Mouse (Mus musculus) urinary bladder, adult 18-20 months (tissue): ENCODE data around the gene Hoxa3.

ENCODE experiments used
- DNase-seq, 2 experiments: peaks; one replicate each; pipeline ENCODE4 v3.0.0; 2022; ENCODE audit warnings: low spot score in 2 of 2, mixed read lengths in 2 of 2

Hoxa3 gene

GRCm38 (mm10) chr6:52232984-52233545 is 19.9 kb upstream of the Hoxa3 start:
- peak in 1 of 2 experiments; percentile 52 for DNase-seq

- DNase-seq = peak in 1 of 2 experiments; percentile 57
Measured at GRCm38 (mm10) chr6:52232568-52232965, 19.4 kb upstream of the Hoxa3 start.

DNA sequence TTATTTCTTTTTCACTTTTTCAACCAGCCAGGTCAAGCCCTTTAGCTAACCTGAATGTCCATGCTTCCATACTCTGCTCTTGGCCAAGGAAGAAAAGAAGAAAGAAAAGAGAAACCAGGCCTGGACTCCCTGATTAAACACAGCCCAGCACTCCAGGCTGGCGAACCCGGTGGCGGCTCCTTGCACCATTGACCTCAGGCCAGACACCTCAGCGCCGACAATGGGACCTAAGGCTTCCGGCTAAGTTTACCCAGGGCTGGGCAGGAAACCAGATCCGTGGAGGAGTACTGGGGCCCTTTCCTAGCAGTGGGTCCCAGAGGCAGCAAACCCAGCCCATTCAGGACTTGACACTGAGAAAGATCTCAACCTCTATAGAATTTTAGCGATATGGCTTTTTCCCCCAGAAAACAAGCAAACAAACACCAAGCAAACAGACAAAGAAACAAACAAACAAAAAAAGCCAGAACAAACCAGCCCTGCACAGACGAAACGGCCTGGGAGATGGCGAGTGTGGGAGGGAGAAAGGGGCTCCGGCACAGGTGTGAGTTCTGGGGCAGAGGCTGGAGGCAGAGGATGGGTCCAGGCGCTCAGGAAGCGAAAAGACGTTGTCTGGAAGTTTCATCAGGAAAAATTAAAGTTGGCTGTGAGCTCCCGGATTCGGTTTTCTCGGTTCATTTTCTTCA is 18.9 kb upstream of the Hoxa3 start:
- DNase-seq = peak in 1 of 2 experiments; percentile 50

- DNase-seq = no peak
Measured at GRCm38 (mm10) chr6:52230516-52231165, 17.5 kb upstream of the Hoxa3 start, which contains the start of gene Hoxa9. Hoxa9 (minus strand) TSS chr6:52231089.

- DNase-seq = peak in 1 of 2 experiments; percentile 76
Measured at GRCm38 (mm10) chr6:52229558-52230416, 16.7 kb upstream of the Hoxa3 start.

DNA sequence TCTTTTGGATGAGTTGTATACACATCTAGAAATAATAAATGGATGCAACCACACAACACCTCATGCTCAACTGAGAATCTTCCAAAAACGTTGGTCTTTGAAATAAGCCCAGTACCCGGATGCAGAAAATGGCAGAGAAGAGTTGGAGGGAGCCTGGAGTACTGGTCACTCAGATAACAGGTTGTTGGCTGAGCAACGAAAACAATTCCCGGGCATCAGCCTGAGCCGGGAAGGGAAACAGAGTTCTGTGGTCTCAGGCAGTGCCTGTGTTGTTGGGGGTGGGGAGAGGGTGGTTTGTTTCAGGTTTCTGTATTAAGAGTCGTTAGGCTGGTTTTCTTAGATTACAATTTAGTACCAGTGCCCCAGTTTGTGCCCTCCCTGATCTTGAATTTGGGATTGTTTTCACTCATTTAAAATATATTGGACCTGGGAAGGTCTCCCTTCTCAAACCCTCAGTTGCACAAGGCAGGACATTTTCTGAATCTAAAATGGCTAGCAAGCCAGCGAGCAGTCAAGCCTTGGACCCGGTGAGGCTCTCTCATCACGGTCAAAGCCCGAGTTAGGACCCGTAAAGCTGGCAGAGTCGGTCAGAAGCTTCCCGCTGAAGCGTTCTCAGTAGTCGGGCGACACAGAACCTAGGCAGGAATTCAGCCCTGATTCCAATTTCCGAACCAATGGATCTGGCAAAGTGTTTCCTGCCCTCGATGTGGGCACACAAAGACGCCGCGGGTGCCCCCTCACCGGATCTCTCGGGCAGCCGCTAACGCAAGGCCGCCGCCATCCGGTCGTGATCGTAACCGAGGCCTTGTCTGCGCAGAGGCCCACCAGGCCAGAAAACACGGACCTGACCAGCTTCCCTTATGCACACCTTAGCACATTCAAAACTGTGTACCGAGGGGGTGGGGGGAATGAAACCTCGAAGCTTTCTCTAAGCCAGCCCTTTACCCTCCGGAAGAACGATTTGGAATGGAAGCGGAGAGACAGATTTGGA is 15.6 kb upstream of the Hoxa3 start:
- peak in 1 of 2 experiments; percentile 65 for DNase-seq

- DNase-seq = no peak
Measured at GRCm38 (mm10) chr6:52227470-52228222, 14.5 kb upstream of the Hoxa3 start.

GRCm38 (mm10) chr6:52226569-52227257 is 13.6 kb upstream of the Hoxa3 start:
- peak in 1 of 2 experiments; percentile 51 for DNase-seq

- DNase-seq = peak; percentile 84 to 88
Measured at GRCm38 (mm10) chr6:52225612-52226568, 12.8 kb upstream of the Hoxa3 start.

DNA sequence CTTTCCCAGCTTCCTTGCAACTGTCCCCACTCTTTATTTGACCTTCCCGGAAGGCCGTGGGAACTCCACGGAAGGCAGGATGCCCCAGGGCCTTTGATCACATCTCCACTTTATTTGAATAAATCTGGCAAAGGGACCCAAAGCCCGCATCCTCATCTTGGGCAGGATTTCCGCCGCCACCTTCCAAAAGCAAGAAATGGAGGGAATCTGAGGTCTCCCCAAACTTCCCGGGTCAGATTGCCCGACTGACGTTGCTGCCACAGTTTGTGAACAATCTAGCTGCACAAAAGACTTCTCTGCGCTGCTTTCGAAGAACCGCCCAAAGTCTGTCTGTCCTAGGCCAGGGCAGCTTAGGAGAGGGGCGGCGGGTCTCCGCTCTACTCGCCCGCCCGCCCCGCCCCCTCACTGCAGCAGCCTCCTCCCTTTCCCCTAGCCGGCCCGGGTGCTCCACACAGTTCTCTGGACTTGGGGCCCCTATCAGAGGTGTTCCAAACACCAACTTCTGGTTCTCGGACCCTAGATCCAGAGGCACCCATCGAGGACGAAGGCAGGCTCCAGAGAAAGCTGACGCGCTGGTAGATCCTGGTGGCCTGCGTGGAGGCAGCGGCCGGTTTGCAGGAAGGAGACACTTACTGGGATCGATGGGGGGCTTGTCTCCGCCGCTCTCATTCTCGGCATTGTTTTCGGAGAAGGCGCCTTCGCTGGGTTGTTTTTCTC is 11.9 kb upstream of the Hoxa3 start:
- no peak for DNase-seq

GRCm38 (mm10) chr6:52223939-52224760 is 11.0 kb upstream of the Hoxa3 start:
- peak in 1 of 2 experiments; percentile 44 for DNase-seq

DNA sequence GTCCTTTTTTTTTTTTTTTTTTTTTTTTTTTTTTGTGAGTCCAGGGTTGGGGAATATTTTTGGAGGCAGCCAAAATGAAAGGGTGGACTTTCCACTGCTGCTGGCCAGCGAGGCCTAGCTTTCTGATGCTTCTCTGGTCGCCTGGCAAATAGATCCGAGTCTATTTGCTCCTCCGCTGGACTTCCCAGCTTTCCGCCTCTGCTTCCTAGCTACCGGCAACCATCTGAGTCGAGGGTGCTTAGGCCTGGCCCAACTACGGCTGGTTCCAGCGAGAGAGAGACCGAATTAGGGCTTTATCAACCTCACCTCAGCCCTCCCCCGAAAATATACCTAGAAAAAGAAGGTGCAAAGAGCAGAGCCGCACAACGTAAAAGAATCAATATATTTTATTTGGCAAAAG is 9.6 kb upstream of the Hoxa3 start:
- DNase-seq = no peak

DNA sequence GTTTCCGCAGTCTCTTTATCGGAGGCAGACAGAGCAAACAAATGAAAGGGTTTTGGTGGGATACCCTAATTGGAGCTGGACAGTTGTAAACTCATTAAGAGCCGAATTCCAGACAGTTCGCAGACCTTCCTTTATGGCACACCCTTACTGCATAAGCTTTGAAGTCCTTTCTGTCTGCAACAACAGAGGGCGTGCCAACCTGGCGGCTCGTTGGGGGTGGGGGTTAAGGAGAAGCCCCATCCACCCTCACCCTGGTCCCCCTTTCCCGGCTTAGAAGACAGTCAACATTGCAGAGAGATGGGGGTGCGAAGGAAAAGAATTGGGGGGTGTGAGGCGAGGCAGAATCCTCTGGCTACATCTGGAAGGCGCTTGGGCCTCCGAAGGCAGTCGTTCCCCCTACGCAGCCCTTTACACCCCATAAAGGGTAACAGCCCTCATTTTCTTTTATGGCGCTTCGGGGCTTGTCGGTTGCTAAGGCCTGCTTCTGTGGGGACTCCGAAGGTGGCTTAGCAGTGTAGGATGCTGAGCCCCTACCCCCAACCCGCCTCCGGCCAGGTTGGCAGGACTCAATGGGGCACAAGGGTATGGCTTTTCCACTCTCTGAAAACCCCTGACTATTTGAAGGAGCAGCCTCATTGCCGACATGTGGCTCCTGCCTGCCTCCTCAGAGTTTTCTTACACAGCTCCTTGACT is 9.0 kb upstream of the Hoxa3 start:
- DNase-seq = peak in 1 of 2 experiments; percentile 72

GRCm38 (mm10) chr6:52221337-52221992 is 8.3 kb upstream of the Hoxa3 start, which contains the start of gene Hoxa7:
Hoxa7 (minus strand) TSS chr6:52221854.
- DNase-seq = peak; percentile 92 to 93

DNA sequence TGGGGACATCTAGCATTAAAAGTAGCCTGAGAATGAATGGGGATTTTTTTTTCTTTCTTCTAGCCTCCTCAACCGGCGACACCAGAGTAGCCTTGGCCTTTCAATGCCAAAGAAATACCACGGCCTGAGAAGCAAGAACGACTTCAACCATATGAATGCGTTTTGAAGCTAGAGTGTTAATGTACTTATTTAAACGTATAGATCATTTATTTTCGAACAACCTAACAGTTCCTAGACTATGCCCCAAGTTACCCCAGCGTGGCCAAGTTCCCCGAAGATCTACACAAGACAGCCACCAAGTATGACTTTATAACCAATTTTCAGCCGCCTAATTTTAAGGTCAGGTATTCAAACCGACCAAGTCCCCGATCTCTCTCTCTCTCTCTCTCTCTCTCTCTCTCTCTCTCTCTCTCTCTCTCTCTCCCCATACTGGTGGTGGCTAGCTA is 7.8 kb upstream of the Hoxa3 start:
- DNase-seq = no peak
